Mouse (Mus musculus) adrenal gland, postnatal 25 days (tissue): ENCODE measurements around the gene Fam84b. TPM values are rescaled to one million over a fixed set of nuclear protein-coding genes. Genes with fewer than 3 reads are reported as not detected.

Source experiments
- DNase-seq: peaks from one replicate; pipeline ENCODE4 v3.0.0; 2021; ENCODE audit warnings: mixed read lengths
- total RNA-seq: library from RNA; stranded (reverse); gene quantifications from 2 replicates; pipeline ENCODE4 v1.2.3, GENCODE M21; 2021

Gene Fam84b
- total RNA-seq, 1 experiment from 2014 or later: 17.6 TPM

GRCm38 (mm10) chr15:60833476-60834218 lies 19.9 kb downstream of the Fam84b start:
- no peak for DNase-seq

DNA sequence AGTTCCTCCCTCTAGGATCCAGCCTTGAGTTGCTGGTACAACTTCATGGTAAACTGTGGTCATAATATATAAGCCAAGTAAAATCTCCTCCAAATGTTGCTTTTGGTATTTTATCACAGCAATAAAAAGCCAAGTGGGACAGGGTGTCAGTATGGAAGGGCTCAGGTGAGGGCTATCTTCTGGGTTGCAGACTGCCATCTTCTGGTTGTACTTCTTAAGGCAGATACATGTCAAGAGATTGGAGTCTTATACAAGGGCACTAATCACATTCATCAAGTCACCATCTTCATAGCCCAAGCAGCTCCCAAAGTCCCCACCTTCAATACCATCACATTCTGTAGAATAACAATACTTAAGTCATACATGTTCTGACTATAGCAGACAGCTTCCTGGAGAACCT lies 21.0 kb downstream of the Fam84b start:
- no peak for DNase-seq

DNA sequence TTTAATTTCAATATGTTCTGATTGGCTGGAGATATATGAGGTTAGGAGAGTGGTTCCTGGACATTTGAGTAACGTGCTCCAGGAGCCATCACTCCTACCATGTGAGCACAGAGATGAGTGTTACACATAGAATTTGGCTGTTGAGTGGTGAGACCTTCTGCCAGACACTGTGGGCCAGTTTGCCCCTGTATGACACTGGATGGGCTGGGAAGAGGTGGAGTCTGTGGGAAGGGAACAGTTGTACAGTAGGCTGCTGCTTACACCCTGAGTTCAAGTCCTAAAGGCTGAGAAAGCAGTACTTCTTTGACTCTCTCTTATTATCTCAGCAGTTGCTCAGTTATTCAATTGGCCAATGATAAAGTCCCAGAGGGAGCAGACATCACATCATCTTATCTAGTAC lies 27.4 kb downstream of the Fam84b start:
- DNase-seq: no peak

- peak; percentile 97 for DNase-seq
Measured at GRCm38 (mm10) chr15:60824751-60825227, 28.8 kb downstream of the Fam84b start.

DNA sequence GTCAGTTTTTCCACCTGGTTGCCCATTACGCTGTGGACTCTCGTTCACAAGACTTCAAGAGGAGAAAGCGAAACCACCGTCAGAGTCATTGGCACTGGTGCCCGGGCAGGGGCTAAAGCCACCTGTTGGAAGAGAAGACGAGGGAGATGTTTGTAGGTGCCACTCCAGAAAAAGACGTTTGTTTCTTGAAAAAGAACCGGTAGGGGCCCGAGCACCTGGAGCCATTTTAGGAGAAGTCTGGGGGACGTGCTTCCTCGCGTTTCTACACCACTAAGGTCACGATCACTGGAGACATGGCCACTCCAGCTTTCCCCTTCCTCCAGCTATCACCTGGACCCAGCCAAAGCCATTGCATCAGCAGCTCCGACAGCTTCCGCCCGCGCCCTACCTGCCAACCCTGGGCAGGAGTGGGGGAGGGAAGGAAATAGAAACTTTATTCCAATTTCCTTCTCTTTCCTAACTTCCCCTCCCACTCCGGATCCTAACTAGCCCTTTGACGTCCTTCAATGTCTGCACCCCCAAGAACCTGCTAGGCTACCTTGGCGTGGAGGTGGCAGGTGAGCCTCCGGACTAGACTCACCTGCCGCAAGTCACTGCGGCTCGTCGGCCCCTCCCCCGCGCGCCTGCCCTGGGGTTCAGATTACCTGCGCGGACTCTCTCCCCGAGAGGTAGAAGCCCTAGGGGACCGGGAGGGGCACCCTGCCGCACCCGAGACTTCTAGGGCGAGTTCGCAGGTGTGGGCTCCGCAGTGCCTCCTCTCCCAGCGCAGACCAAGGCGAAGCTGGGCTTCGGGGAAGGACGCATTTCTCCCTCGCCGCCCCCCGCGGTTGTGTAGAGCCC lies 29.5 kb downstream of the Fam84b start:
- peak; percentile 34 for DNase-seq

GRCm38 (mm10) chr15:60823620-60823869 lies 30.0 kb downstream of the Fam84b start:
- DNase-seq: no peak

DNA sequence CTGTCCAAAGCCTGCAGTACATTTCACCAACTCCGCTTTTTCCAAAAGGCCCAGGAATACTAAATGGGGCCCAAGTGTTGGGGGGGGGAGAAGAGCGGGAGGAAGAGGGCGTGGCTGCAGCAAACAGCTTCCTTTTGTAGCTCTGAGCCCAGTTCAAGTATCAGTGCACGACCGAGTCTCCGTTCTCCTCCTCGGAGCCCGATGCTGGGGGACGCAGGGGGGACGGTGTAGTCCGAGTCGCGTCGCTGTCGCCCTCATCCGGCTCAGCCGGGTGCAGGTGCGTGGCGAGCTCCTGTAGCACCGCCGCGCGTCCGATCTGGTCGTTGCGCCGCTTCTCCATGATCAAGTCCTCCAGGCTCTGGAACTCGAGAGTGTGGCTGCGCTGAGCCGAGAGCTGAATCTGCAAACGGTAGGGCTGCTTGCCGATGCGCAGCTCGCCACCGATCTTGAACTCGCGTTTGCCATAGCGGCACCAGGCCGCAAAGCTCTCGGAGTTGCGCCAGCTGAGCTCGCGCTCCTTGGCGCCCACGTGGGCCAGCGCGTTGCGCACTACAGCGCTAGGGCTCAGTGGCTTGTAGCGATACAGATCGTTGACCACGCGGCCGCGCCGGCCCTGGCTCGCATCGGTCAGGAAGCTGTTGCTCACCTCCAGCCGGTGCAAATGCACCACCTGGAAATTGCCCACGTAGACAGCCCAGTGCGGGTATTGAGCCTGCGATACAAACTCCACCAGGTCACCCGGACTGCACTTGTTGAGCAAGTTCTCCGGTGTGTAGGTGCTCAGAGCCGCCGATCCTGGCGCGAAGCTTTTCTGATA lies 30.6 kb downstream of the Fam84b start:
- peak; percentile 70 for DNase-seq

GRCm38 (mm10) chr15:60822101-60822802 lies 31.3 kb downstream of the Fam84b start:
- DNase-seq: peak; percentile 19

DNA sequence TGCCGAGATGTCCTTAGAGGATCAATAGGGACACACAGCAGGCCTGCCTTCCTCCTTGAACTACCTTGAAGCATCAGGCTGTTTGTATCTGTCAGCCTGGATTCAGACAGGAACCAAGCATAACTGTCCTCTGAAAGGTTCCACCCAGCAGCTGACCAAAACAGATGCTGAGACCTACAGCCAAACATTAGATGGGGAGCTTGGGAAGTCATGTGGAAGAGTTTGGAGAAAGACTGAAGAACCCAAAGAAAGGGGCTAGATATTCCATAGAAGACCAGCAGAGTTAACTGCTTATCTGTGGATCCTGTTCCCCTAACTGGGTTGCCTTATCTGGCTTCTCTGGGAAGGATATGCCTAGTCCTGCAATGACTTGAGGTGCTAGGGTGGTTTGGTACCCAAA lies 35.1 kb downstream of the Fam84b start:
- no peak for DNase-seq

DNA sequence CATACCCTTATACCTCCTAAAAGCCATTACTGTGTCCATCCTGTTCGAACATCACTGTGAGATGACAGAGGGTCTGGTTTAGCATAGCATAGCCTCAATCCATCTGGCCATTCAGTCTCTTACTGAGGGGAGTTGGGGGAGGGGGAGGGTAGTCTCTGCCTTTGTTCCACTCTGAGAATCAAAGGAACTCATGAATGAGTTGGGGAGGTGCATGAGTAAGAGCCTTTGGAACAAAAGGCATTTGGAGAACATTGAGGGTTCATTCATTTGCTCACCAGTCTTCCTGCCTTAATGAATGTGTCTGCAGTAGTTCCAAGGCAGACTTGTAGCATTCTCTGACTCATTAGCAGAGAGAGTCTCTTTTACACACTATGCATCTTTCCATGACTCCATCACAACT lies 37.1 kb downstream of the Fam84b start:
- DNase-seq: no peak

DNA sequence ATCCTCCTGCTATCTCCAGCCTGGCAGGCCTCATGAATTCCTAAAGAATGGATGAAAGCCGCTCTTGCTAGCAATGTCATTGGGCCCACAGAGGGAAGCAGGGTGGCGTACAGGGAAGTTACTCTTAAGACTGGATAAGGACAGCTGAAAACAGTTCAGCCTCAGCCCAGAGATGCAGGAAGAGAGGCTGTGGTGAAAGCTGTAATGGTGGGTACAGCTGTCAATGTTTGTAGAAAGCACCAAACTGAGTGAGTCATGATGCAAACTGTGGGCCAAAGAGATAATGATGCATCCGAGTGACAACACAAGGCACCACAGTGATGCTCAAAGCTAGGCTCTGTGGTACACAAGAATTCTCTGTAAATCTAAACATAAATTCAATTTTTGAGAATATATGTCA lies 39.0 kb downstream of the Fam84b start:
- DNase-seq: no peak

DNA sequence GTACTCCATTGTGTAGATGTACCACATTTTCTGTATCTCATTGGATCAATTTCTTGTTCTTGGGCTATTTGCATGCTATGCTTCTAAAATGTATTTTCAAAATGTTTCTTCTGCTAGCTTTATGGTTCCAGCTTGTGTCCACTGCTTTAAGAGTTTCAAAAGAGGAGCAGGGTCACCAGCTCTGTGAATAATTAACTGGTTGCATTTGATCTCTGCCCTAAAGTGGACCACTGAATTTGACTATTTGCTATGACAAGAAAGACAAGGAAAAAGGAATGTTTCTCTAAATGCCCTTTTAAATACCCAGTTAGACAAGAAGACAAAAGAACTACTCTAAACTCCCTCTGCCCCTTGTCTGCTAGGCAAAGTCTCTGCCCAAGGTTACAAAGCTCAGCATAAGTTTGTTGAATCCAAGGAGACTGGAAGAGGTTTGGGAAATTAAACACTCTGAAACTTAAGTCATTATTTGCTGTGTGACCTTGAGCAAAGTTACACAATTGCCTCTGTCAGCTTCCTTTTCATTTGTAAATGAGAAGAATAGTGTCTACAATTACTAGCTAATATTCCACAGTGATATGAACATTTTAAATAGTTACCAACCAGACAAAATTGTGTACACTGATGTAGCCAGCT lies 60.4 kb downstream of the Fam84b start:
- no peak for DNase-seq

DNA sequence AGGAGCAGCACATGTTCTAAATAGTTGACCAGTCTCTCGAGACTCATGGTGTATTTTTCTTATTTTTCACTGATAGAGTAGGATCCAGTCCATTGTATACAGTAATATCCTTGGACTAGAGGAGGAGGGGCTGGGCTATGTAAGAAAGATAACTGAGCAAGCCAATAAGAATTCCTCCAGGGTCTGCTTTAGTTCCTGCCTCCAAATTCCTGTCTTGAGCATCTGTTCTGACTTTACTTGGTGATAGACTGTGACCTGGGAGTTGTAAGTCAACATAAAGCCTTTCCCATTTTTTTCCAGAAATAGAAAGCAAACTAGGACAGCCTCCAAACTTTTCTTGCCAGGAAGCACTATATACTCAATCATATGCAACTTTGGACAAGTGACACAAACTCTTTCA lies 64.5 kb downstream of the Fam84b start:
- no peak for DNase-seq

DNA sequence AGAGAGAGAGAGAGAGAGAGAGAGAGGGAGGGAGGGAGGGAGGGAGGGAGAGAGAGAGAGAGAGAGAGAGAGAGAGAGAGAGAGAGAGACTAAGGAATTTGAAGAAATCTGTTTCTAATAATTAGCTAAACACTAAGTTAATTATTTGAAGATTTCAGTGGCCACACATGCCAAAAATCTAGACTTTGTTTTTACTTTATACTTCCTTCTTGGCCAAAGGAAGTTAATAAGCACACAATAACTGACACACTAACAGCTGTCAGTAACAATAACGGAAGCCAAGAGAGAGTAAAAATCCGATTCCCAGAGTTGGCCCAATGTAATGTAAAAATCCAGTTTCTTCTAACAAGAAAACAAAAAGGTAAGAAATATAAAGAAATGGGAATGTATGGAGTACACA lies 69.8 kb downstream of the Fam84b start:
- no peak for DNase-seq

- no peak for DNase-seq
Measured at GRCm38 (mm10) chr15:60779531-60779973, 74.0 kb downstream of the Fam84b start.

GRCm38 (mm10) chr15:60779063-60779462 lies 74.5 kb downstream of the Fam84b start:
- DNase-seq: peak; percentile 18

Other genes starting within 250 kb of the Fam84b start
- gene A1bg, start 69.2 kb upstream of the Fam84b start, total RNA-seq: 0.86 TPM in 1 of 2 replicates, not detected in the other